Mouse (Mus musculus) layer of hippocampus, postnatal 25 days (tissue): ENCODE measurements around the gene Rangap1. TPM values are rescaled to one million over a fixed set of nuclear protein-coding genes. Genes with fewer than 3 reads are reported as not detected.

Experiments
- DNase-seq, 2 experiments: peaks; one replicate each; pipeline ENCODE4 v3.0.0; 2022; ENCODE audit warnings: mixed read lengths in 2 of 2, low spot score in 1 of 2; ENCODE audit errors: extremely low spot score in 1 of 2
- total RNA-seq, 2 experiments: library from RNA; stranded (reverse); gene quantifications; 2 replicates each; pipeline ENCODE4 v1.2.3; 2021

The Rangap1 gene
- total RNA-seq, result 100 to 1,000 TPM; 146 to 164 TPM

GRCm38 (mm10) chr15:81744992-81745600 lies at the start of gene Rangap1, which contains the start of gene Zc3h7b:
Gene Rangap1 (minus strand): TSS chr15:81745530.
Gene Zc3h7b (plus strand): TSS chr15:81745057.
- DNase-seq, result peak; percentile 66 to 81

GRCm38 (mm10) chr15:81792444-81792843 lies 47.1 kb upstream of the Rangap1 start:
- DNase-seq, result no peak

- DNase-seq, result no peak
Measured at GRCm38 (mm10) chr15:81787525-81787924, 42.2 kb upstream of the Rangap1 start.

- no peak for DNase-seq
Measured at GRCm38 (mm10) chr15:81785701-81786100, 40.4 kb upstream of the Rangap1 start.

- no peak for DNase-seq
Measured at GRCm38 (mm10) chr15:81784762-81785161, 39.4 kb upstream of the Rangap1 start.

GRCm38 (mm10) chr15:81781816-81782215 lies 36.5 kb upstream of the Rangap1 start:
- no peak for DNase-seq

- no peak for DNase-seq
Measured at GRCm38 (mm10) chr15:81776631-81777422, 31.5 kb upstream of the Rangap1 start.

- no peak for DNase-seq
Measured at GRCm38 (mm10) chr15:81774505-81775171, 29.3 kb upstream of the Rangap1 start.

- no peak for DNase-seq
Measured at GRCm38 (mm10) chr15:81772431-81773120, 27.2 kb upstream of the Rangap1 start.

- DNase-seq, result no peak
Measured at GRCm38 (mm10) chr15:81769037-81769436, 23.7 kb upstream of the Rangap1 start.

- DNase-seq, result no peak
Measured at GRCm38 (mm10) chr15:81766439-81766838, 21.1 kb upstream of the Rangap1 start.

GRCm38 (mm10) chr15:81765651-81766050 lies 20.3 kb upstream of the Rangap1 start:
- no peak for DNase-seq

GRCm38 (mm10) chr15:81764573-81764972 lies 19.2 kb upstream of the Rangap1 start:
- DNase-seq, result no peak

GRCm38 (mm10) chr15:81761959-81762358 lies 16.6 kb upstream of the Rangap1 start:
- no peak for DNase-seq

- DNase-seq, result no peak
Measured at GRCm38 (mm10) chr15:81761381-81761780, 16.1 kb upstream of the Rangap1 start.

GRCm38 (mm10) chr15:81760361-81761079 lies 15.2 kb upstream of the Rangap1 start:
- no peak for DNase-seq

- no peak for DNase-seq
Measured at GRCm38 (mm10) chr15:81759542-81759941, 14.2 kb upstream of the Rangap1 start.

GRCm38 (mm10) chr15:81758701-81759100 lies 13.4 kb upstream of the Rangap1 start:
- no peak for DNase-seq

- no peak for DNase-seq
Measured at GRCm38 (mm10) chr15:81753669-81754068, 8.3 kb upstream of the Rangap1 start.

- DNase-seq, result no peak
Measured at GRCm38 (mm10) chr15:81749742-81750141, 4.4 kb upstream of the Rangap1 start.
